Mouse (Mus musculus) hindbrain, embryonic 15.5 days (tissue): ENCODE results near the gene Cox7c. TPM values are rescaled to one million over a fixed set of nuclear protein-coding genes. Genes with fewer than 3 reads are reported as not detected.
"Not testable (repeated sequence)": the region's sequence is repeated elsewhere in the genome, so short reads cannot be mapped to it uniquely, and the experiment has no call there.

Experiments
- ATAC-seq: fragments of 200-750 bp; cut with Nextera tagmentation; 2 replicates; pipeline ENCODE4 v1.8.0; 2017; ENCODE audit warnings: low read depth, moderate number of reproducible peaks, moderate TSS enrichment; ENCODE audit not compliant: low FRiP score
- H3K27ac ChIP-seq: fragments of 300-500 bp; sonication (generic); replicated peaks from 2 replicates; pipeline ENCODE4 v1.5.1; 2015; ENCODE audit warnings: mild to moderate bottlenecking, inconsistent platforms
- H3K27me3 ChIP-seq: fragments of 300-500 bp; sonication (generic); 2 replicates; pipeline ENCODE4 v1.6.1; 2015; ENCODE audit warnings: control low read depth, inconsistent platforms
- H3K36me3 ChIP-seq: fragments of 300-500 bp; sonication (generic); 2 replicates; pipeline ENCODE4 v1.6.1; 2015; ENCODE audit warnings: control low read depth, inconsistent platforms
- H3K4me1 ChIP-seq: fragments of 300-500 bp; sonication (generic); replicated peaks from 2 replicates; pipeline ENCODE4 v1.6.1; 2015; ENCODE audit warnings: control low read depth, inconsistent platforms
- H3K4me2 ChIP-seq: fragments of 300-500 bp; sonication (generic); 2 replicates; pipeline ENCODE4 v1.6.1; 2015; ENCODE audit warnings: moderate library complexity, mild to moderate bottlenecking, inconsistent platforms
- H3K4me3 ChIP-seq: fragments of 300-500 bp; sonication (generic); 2 replicates; pipeline ENCODE4 v1.5.1; 2015; ENCODE audit warnings: mild to moderate bottlenecking, inconsistent platforms
- H3K9ac ChIP-seq: fragments of 300-500 bp; sonication (generic); 2 replicates; pipeline ENCODE4 v1.6.1; 2015; ENCODE audit warnings: inconsistent platforms
- H3K9me3 ChIP-seq: fragments of 300-500 bp; sonication (generic); 2 replicates; pipeline ENCODE4 v1.6.1; 2016; ENCODE audit warnings: control low read depth, inconsistent platforms
- WGBS: fragments of 180-500 bp; shearing (Covaris S2); methylation state at CpG from one replicate; pipeline ENCODE4 v1.1.7; 2015; 5-methylcytosine and 5-hydroxymethylcytosine counted together
- polyA plus RNA-seq: library from polyadenylated mRNA; unstranded; fragments of >200 nt; fragmentation: Nextera tagmentation; extraction: Ambion mirVana; gene quantifications from 2 replicates; pipeline ENCODE4 v1.2.1, GENCODE M21; 2015

Cox7c gene
- 635 and 752 TPM in 2 replicates for polyA plus RNA-seq

DNA sequence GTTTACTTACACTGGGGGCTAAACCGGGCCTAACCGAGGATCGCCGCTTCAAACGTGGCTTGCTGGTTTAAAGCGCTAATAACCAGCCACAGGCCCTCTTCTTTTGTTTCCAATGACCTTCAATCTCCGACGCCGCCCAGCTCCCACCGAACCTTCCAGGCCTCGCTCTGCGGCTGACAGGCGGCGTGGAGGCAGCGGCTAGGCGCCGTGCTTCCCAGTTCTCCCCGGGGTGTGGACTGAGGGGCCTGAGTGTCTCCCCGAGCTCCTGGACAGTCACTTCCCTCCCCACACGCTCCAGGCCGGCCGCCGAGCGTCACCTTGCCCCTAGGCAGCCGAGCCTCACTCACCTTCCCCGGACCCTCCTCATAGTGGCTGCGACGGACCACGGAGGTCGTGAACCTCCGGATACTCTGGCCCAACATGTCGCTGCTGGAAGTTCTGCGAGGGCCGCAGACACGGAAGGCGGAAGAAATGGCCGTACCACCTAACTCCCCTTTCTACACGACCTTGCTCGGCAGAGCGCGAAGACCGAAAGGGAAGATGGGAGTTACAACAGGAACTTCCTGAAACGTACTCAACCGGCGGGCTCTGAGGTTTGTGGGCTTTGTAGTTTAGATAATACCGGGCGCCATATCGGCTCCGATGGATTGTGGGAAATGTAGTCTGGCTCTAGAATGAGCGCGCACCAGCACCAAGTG, at the start of gene Cox7c:
TSS of gene Cox7c (minus strand) at position 651 of the 698 bp plus-strand sequence.
- under 1% methylated on average over 51 of the region's 51 CpGs for WGBS
- Histone ChIP-seq H3K4me2 (peak within 1 kb of the TSS; percentile 63), H3K27ac (peak within 1 kb of the TSS; percentile 91), H3K9ac (peak within 1 kb of the TSS; percentile 94), H3K4me1 (peaks cover 6% of the 10 kb centered on the region; the same call in 1 of the 2 replicates), H3K36me3 (peaks cover 10% of the 10 kb centered on the region), H3K4me3 (peak within 1 kb of the TSS; percentile 79), H3K27me3 (no peaks in the 10 kb centered on the region), H3K9me3 (no peaks in the 10 kb centered on the region)
- peak; percentile 99 for ATAC-seq

DNA sequence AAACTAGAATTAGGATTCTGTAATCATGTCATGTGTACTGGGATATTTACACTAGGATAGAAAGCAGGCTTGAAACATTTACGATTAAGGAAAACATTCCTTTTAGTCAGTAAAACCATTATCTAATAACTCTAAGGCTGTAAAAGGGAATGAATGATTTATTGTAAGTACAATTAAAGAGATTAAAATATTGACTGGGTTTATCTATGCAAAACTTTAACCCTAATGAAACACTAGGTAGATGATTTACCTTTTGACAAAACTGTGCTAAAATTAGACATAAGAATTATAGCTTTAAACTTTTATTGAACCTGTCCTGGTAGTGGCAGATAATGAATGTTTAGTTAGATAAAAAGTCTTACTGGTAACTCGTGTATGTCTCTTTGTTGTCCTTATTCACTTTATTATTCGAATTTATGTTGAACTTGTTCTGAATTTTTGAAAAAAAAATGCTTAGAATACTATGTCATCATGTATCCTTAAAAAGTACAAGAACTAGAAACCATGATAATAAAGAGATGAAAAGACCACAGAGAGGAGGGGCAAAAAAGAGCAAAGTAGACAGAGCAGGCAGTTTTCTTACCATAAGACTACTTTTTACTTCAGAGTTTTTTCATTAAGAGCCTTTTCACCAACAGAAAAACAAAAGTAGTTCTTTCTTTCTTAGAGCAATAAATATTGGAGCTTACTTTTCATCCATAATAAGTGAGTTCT, 21.5 kb upstream of the Cox7c start:
- H3K9ac ChIP-seq, result no peak overlapping the region
- no peak overlapping the region for H3K4me3 ChIP-seq
- 74% methylated on average over 3 of the region's 3 CpGs for WGBS
- no peak overlapping the region for H3K27ac ChIP-seq
- no peak overlapping the region for H3K4me2 ChIP-seq
- no peaks in the 10 kb centered on the region for H3K36me3 ChIP-seq
- no peaks in the 10 kb centered on the region for H3K27me3 ChIP-seq
- ATAC-seq, result no peak
- H3K4me1 ChIP-seq, result no peaks in the 10 kb centered on the region
- no peaks in the 10 kb centered on the region for H3K9me3 ChIP-seq

DNA sequence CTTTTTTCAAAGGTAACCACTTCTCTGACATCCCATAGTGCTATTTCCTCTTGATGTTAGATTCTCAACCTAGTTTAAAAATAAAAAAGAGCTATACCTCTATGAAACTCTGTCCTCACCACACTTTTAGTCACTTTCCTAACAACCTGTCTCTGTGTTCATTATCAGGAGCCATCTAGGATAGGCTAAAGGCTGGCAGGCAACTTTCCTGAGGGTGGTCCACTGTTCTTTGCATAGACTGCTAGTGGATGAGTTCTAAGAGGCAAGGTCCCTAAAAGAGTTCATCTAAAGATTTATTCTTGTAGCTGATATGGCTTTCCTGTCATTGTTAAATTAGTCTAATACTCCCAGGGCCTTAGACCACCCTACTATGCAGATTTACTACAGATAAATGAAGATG, 20.8 kb upstream of the Cox7c start:
- Histone ChIP-seq H3K9ac (no peak overlapping the region), H3K4me3 (no peak overlapping the region), H3K4me1 (no peaks in the 10 kb centered on the region), H3K36me3 (no peaks in the 10 kb centered on the region), H3K9me3 (no peaks in the 10 kb centered on the region), H3K4me2 (no peak overlapping the region), H3K27ac (no peak overlapping the region), H3K27me3 (no peaks in the 10 kb centered on the region)
- no peak for ATAC-seq

DNA sequence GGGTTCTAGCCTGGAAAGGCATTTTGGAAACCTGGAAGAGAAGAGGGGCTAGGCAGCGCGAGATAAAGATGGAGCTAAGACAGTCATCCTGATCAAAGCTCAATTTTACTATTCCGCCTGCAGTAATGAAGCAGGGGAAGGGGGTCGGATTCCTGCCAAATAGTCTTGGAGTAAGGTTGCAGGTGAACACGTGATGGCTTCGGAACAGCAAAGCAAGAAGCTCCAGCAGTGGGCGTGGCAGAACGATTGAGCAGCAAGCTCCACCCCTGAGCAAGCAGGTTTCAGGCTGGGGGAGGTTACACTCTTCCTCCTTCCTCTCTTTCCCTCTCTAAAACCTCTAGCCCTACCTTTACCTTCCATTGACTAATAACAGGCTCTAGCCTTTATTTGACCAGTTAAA, 7.4 kb upstream of the Cox7c start:
- H3K4me2 ChIP-seq, ATAC-seq, H3K4me3 ChIP-seq, H3K4me1 ChIP-seq, H3K9ac ChIP-seq, H3K9me3 ChIP-seq, H3K27me3 ChIP-seq, H3K27ac ChIP-seq, H3K36me3 ChIP-seq: not testable (repeated sequence)
- WGBS, result 36% methylated on average over 8 of the region's 8 CpGs

DNA sequence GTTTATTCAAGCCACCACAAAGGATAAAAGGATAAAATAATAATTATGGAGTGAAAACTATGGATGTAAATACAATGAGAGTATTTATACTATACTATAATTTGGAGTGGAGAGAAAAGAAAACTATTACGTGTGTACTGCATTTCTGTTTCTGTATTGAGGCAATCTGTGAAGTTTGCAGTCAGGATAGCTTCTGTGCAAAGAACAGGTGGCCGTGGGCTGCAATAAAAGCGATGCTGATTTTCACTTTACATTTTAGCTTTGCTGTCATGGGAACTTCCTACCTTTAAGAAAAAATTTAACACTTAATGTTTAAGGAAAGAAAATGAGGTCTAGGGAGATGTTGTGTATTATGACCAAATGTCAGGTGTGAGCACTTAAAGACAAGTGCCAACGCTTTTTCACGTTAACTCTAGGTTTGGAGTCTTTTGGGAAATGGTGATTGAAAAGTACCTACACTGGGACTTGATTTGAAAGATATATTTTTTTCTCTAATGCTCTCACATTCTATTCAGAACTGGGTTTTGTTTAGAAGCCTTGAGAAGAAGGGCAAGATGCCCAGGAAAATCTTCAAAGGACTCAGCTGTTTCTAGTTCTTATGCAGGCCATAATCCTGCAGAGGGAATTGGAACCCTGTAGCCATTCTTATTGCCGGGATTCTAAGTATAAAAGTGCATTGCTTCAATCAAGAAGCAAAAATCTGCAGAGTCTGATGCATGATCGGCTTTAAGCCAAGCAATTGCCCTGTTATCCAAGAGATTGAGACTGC, 41.6 kb downstream of the Cox7c start:
- no peak overlapping the region for H3K4me3 ChIP-seq
- H3K27me3 ChIP-seq, result no peaks in the 10 kb centered on the region
- no peak overlapping the region for H3K9ac ChIP-seq
- H3K27ac ChIP-seq, result no peak overlapping the region
- H3K4me1 ChIP-seq, result no peaks in the 10 kb centered on the region
- no peak for ATAC-seq
- H3K36me3 ChIP-seq, result no peaks in the 10 kb centered on the region
- H3K4me2 ChIP-seq, result no peak overlapping the region
- H3K9me3 ChIP-seq, result no peaks in the 10 kb centered on the region
- 84% methylated on average over 7 of the region's 7 CpGs for WGBS
